Mouse (Mus musculus) layer of hippocampus, adult 2 months (tissue): ENCODE measurements around the gene Abca3. TPM values are rescaled to one million over a fixed set of nuclear protein-coding genes. Genes with fewer than 3 reads are reported as not detected.
"Not testable (repeated sequence)": the region's sequence is repeated elsewhere in the genome, so short reads cannot be mapped to it uniquely, and the experiment has no call there.

Experiments used
- DNase-seq, 2 experiments: peaks; one replicate each; pipeline ENCODE4 v3.0.0; 2022; ENCODE audit warnings: low spot score in 2 of 2
- H3K27ac ChIP-seq: fragments of 200-600 bp; 2 replicates; pipeline ENCODE4 v1.8.1; 2022
- H3K4me3 ChIP-seq: fragments of 200-600 bp; 2 replicates; pipeline ENCODE4 v1.8.1; 2022; ENCODE audit warnings: mild to moderate bottlenecking
- CTCF ChIP-seq: fragments of 200-600 bp; conservative IDR thresholded peaks from 2 replicates; pipeline ENCODE4 v1.8.1; 2022; ENCODE audit warnings: antibody characterized with exemption, mild to moderate bottlenecking, moderate library complexity
- microRNA-seq, 2 experiments: library from miRNA; unstranded; fragments of <30 nt; microRNA quantifications; one replicate each; pipeline ENCODE4 v1.2.0; 2021
- total RNA-seq, 2 experiments: library from RNA; stranded (reverse); gene quantifications; 2 replicates each; pipeline ENCODE4 v1.2.3; 2021

Gene Abca3
- total RNA-seq, 2 experiments from 2014 or later, result 64.6 to 66.9 TPM

DNA sequence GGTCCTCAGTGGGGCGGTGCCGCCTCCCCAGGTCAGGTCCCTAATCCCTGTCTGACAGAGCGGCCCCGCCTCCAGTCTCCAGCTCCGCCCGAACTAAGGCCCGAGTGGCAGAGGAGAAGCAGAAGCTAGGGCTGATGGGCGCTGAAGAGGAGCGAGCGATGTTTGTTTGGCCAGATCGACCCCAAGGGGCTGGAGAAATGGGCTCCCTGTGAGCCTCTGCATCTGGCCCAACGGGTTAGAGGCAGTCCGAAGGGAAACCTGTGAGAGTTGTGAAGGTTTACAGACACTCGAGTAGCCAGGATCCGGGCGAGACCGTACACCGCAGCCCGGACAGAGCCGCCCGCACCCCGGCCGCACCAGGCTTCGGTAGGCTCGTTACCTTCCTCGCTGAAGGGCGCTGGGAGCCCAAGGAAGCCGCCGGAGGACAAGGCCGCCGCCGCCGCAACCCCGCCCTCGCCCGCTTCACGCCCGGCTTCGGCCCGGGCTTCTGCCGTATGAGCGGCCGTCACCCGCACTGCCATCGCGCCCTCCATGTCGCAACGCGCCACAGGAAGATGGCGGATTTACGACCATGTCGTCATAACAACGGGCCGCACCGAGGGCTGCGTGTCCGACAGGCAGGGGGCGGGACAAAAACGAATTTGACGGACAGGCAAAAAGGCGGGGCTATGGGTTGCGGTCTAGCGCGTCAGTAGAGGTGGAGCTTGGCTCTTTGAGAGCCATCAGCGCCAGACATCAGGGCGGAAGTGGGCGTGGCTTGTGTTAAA, 103.2 kb downstream of the Abca3 start:
- Histone ChIP-seq H3K4me3 (peak overlapping the region; percentile 78), H3K27ac (peak overlapping the region; percentile 96)
- TF ChIP-seq CTCF, result 0 out of 2 replicates have a peak, but pooled peaks have one; percentile 5
- peak; percentile 99 to 100 for DNase-seq

DNA sequence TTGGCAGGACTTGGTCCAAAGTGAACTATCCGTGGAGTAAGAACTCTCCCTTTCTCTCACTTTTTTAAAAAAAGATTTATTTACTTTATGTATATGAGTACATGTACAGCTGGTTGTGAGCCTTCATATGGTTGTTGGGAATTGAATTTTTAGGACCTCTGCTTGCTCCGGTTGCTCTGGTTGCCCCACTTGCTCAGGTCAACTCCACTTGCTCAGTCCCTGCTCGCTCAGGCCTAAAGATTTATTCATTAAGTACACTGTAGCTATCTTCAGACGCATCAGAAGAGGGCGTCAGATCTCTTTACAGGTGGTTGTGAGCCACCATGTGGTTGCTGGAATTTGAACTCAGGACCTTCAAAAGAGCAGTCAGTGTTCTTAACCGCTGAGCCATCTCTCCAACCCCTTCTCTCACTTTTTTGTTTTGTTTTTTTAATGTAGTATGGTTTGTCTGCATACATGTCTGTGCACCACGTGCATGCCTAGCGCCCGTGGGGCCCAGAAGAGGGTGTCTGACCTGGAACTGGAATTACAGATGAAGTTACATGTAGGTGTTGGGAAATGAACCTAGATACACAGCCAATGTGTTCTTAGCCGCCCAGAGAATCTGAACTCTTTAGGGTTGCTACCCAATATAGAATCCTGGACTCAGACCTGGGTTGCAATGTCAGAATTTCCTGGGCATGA, 103.9 kb downstream of the Abca3 start:
- DNase-seq, result not testable (repeated sequence)
- peak overlapping the region; percentile 67 for H3K27ac ChIP-seq
- H3K4me3 ChIP-seq, result peak overlapping the region; percentile 38

Small RNA genes within 50 kb of the gene (microRNA-seq; reads per million reads assigned to microRNA genes)
- gene Gm24427, result 0 reads per million in 2 experiments

Other genes starting within 250 kb of the Abca3 start
- gene Pdpk1, start 201.0 kb upstream of the Abca3 start, total RNA-seq, result 100 to 1,000 TPM in 1 of 2 experiments, 10 to 100 TPM in 1; 97.3 to 109 TPM
- gene Amdhd2, start 188.2 kb upstream of the Abca3 start, total RNA-seq, result 10 to 100 TPM; 43.1 to 45.3 TPM
- 1,000 to 10,000 TPM; 1,075 to 1,153 TPM for gene Atp6v0c, start 182.2 kb upstream of the Abca3 start, total RNA-seq
- 10 to 100 TPM; 61.2 to 66.1 TPM for gene Tbc1d24, start 146.4 kb upstream of the Abca3 start, total RNA-seq
- 1 to 10 TPM; 9.1 to 9.9 TPM for gene Ntn3, start 142.4 kb upstream of the Abca3 start, total RNA-seq
- 1 to 10 TPM; 9.5 to 9.8 TPM for gene Tedc2, start 131.1 kb upstream of the Abca3 start, total RNA-seq
- gene Ccnf, start 100.5 kb upstream of the Abca3 start, total RNA-seq, result 1 to 10 TPM; 4.6 to 6.2 TPM
- 1 to 10 TPM in 1 of 2 experiments, under 1 TPM in 1; 0.69 to 1.2 TPM for gene Abca17, start 882 bp upstream of the Abca3 start, total RNA-seq
- gene Rnps1, start 62.6 kb downstream of the Abca3 start, total RNA-seq, result 100 to 1,000 TPM; 127 to 134 TPM
- 10 to 100 TPM; 30.7 to 35.5 TPM for gene Eci1, start 74.7 kb downstream of the Abca3 start, total RNA-seq
- gene Dnase1l2, start 91.2 kb downstream of the Abca3 start, total RNA-seq, result 10 to 100 TPM in 1 of 2 experiments, 1 to 10 TPM in 1; 5.4 to 10.7 TPM
- gene E4f1, start 118.4 kb downstream of the Abca3 start, total RNA-seq, result 10 to 100 TPM; 34.0 to 39.4 TPM
- gene Pgp, start 118.4 kb downstream of the Abca3 start, total RNA-seq, result 10 to 100 TPM; 58.2 to 62.7 TPM
- 1 to 10 TPM; 2.0 to 2.3 TPM for gene Bricd5, start 121.9 kb downstream of the Abca3 start, total RNA-seq
- 10 to 100 TPM; 36.0 to 44.9 TPM for gene Mlst8, start 127.1 kb downstream of the Abca3 start, total RNA-seq
- 100 to 1,000 TPM; 153 to 158 TPM for gene Caskin1, start 136.7 kb downstream of the Abca3 start, total RNA-seq
- gene Traf7, start 176.0 kb downstream of the Abca3 start, total RNA-seq, result 10 to 100 TPM; 87.9 to 95.5 TPM
- gene Rab26, start 182.3 kb downstream of the Abca3 start, total RNA-seq, result 10 to 100 TPM; 78.2 to 82.2 TPM
- 10 to 100 TPM; 87.0 to 93.3 TPM for gene Pkd1, start 197.9 kb downstream of the Abca3 start, total RNA-seq